Mouse (Mus musculus): ENCODE results near the gene 1700037H04Rik.

- no peak for TF ChIP-seq ZC3H11A (IDR thresholded peaks at IDR 0.05; ENCODE audit: borderline replicate concordance, low read depth, low read length)
- TF ChIP-seq HCFC1 (IDR thresholded peaks at IDR 0.05; ENCODE audit: borderline replicate concordance, insufficient read depth, low read length), result no peak
- TF ChIP-seq ZNF384 (IDR thresholded peaks at IDR 0.05; ENCODE audit: low read depth, low read length), result no peak
- no peak for TF ChIP-seq MAFK (IDR thresholded peaks at IDR 0.05; ENCODE audit: insufficient read depth, low read depth, low read length)
These were observed 15.5 kb upstream of the 1700037H04Rik start for GRCm38 (mm10) chr2:131175286-131175944.

All from ES-E14 (cell line).